Mouse (Mus musculus) C2C12 (cell line): Measurements from ENCODE around the gene Syn3.

Experiments
- CTCF ChIP-seq: IDR thresholded peaks from one replicate; pipeline ENCODE4 v1.5.1; 2011; ENCODE audit not compliant: control insufficient read depth, insufficient read depth, insufficient read length
- MAX ChIP-seq: IDR thresholded peaks from one replicate; pipeline ENCODE4 v1.6.1; 2011; ENCODE audit warnings: mild to moderate bottlenecking, control low read depth
- MYOG ChIP-seq: IDR thresholded peaks from one replicate; pipeline ENCODE4 v1.6.1; 2011; ENCODE audit not compliant: control insufficient read depth, insufficient read length; ENCODE audit errors: extremely low read depth

DNA sequence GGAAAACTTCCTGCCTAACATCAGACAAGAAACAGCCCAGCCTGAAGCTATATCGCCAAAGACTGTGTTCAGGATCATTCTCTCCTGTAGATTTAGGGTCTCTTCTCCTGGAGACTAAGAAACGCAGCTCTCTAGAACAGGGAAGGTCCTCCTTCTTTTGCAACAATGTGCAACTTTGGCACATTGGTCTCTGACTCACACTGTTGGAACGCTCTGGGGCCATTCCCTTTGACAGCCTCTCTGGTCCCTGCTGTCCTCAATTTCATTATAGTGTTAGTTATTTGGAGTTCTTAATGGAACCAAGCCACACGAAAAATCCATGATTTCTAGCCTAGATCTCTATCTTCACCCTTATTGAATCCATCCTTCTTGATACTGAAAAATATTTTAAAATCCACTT, 191.5 kb downstream of the Syn3 start:
- no peak for TF ChIP-seq CTCF
- no peak for TF ChIP-seq MAX
- TF ChIP-seq MYOG: no peak
